Mouse (Mus musculus): Measurements from ENCODE around the gene Aco1. TPM values are rescaled to one million over a fixed set of nuclear protein-coding genes. Genes with fewer than 3 reads are reported as not detected.

The Aco1 gene
- total RNA-seq, 2 experiments from 2014 or later: 34.6 to 37.2 TPM

GRCm38 (mm10) chr4:40195336-40195735 is 52.5 kb downstream of the Aco1 start:
- DNase-seq (ENCODE audit: low spot score in 2 of 2): no peak
- intact Hi-C loops (cut with DNase I): no loop called here

GRCm38 (mm10) chr4:40202205-40202604 is 59.3 kb downstream of the Aco1 start:
- intact Hi-C loops (cut with DNase I): no loop called here
- DNase-seq (ENCODE audit: low spot score in 2 of 2): no peak

- DNase-seq (ENCODE audit: low spot score in 2 of 2): no peak
- intact Hi-C loops (cut with DNase I): no loop called here
Observed at GRCm38 (mm10) chr4:40204374-40204773, 61.5 kb downstream of the Aco1 start.

GRCm38 (mm10) chr4:40205231-40205903 is 62.5 kb downstream of the Aco1 start:
- intact Hi-C loops (cut with DNase I): no loop called here
- no peak for DNase-seq (ENCODE audit: low spot score in 2 of 2)

- no peak for DNase-seq (ENCODE audit: low spot score in 2 of 2)
- intact Hi-C loops (cut with DNase I): no loop called here
Observed at GRCm38 (mm10) chr4:40207701-40208100, 64.8 kb downstream of the Aco1 start.

GRCm38 (mm10) chr4:40212177-40212576 is 69.3 kb downstream of the Aco1 start:
- no peak for DNase-seq (ENCODE audit: low spot score in 2 of 2)
- intact Hi-C loops (cut with DNase I): no loop called here

- DNase-seq (ENCODE audit: low spot score in 2 of 2): no peak
- intact Hi-C loops (cut with DNase I): no loop called here
Observed at GRCm38 (mm10) chr4:40217910-40218309, 75.0 kb downstream of the Aco1 start.

- intact Hi-C loops (cut with DNase I): no loop called here
- peak in 1 of 2 experiments; percentile 62 for DNase-seq (ENCODE audit: low spot score in 2 of 2)
Observed at GRCm38 (mm10) chr4:40218382-40218781, 75.5 kb downstream of the Aco1 start.

- no peak for DNase-seq (ENCODE audit: low spot score in 2 of 2)
- intact Hi-C loops (cut with DNase I): no loop called here
Observed at GRCm38 (mm10) chr4:40220437-40220836, 77.6 kb downstream of the Aco1 start.

GRCm38 (mm10) chr4:40221004-40221760 is 78.3 kb downstream of the Aco1 start:
- intact Hi-C loops (cut with DNase I): no loop called here

GRCm38 (mm10) chr4:40221876-40222585 is 79.2 kb downstream of the Aco1 start:
- no peak for DNase-seq (ENCODE audit: low spot score in 2 of 2)
- intact Hi-C loops (cut with DNase I): no loop called here

More at GRCm38 (mm10) chr4:40221004-40221760, 78.3 kb downstream of the Aco1 start:
- no peak for DNase-seq (ENCODE audit: low spot score in 2 of 2)

GRCm38 (mm10) chr4:40226095-40226494 is 83.2 kb downstream of the Aco1 start:
- intact Hi-C loops (cut with DNase I): no loop called here

GRCm38 (mm10) chr4:40227131-40227530 is 84.2 kb downstream of the Aco1 start:
- intact Hi-C loops (cut with DNase I): no loop called here
- DNase-seq (ENCODE audit: low spot score in 2 of 2): no peak

More at GRCm38 (mm10) chr4:40226095-40226494, 83.2 kb downstream of the Aco1 start:
- no peak for DNase-seq (ENCODE audit: low spot score in 2 of 2)

- no peak for DNase-seq (ENCODE audit: low spot score in 2 of 2)
- intact Hi-C loops (cut with DNase I): no loop called here
Observed at GRCm38 (mm10) chr4:40227886-40228285, 85.0 kb downstream of the Aco1 start.

GRCm38 (mm10) chr4:40229723-40230122 is 86.8 kb downstream of the Aco1 start:
- no peak for DNase-seq (ENCODE audit: low spot score in 2 of 2)
- intact Hi-C loops (cut with DNase I): no loop called here

GRCm38 (mm10) chr4:40233062-40233664 is 90.3 kb downstream of the Aco1 start:
- no peak for DNase-seq (ENCODE audit: low spot score in 2 of 2)
- intact Hi-C loops (cut with DNase I): no loop called here

- intact Hi-C loops (cut with DNase I): no loop called here
Observed at GRCm38 (mm10) chr4:40234256-40234655, 91.4 kb downstream of the Aco1 start.

GRCm38 (mm10) chr4:40236829-40237228 is 93.9 kb downstream of the Aco1 start:
- intact Hi-C loops (cut with DNase I): no loop called here

More at GRCm38 (mm10) chr4:40234256-40234655, 91.4 kb downstream of the Aco1 start:
- no peak for DNase-seq (ENCODE audit: low spot score in 2 of 2)

GRCm38 (mm10) chr4:40238483-40239408 is 95.9 kb downstream of the Aco1 start:
- no peak for DNase-seq (ENCODE audit: low spot score in 2 of 2)
- intact Hi-C loops (cut with DNase I): no loop called here

More at GRCm38 (mm10) chr4:40236829-40237228, 93.9 kb downstream of the Aco1 start:
- DNase-seq (ENCODE audit: low spot score in 2 of 2): no peak
